ENCODE assay signal across 21 mouse cellular contexts in the genomic region with DNA sequence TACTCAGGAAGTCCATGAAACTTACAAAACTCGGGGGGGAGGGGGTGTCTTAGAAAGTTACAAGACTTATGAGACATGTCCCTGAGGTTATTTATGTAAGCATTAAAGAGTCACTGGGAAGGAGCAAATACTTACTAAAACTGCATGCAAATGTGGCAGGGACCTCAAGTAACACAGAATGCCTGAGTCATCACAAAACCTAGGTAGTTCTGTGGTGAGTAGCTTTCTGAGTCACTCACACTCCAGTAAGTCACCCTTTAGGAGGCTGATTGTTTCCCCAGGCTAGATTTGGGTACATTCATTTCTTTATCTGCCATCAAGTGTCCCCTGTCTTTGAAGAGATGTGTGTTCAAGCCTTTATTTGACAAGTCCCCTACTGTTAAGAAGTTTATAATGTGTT.
A peak's percentile ranks its signal among the peaks of the same experiment; 100 is the strongest.
DNase-seq lines count a peak whose midpoint lies in the region; ATAC-seq and TF ChIP-seq lines count a peak whose summit lies in the region.
"Had no signal": no experiment of that assay in that cellular context is flagged by ENCODE, and none has a peak within 500 bp of the region (broad histone marks: within the 10 kb centered on the region; RNA-seq: fewer than 3 reads in every experiment).

No protein-coding gene starts in this region.

- WGBS in forebrain, embryonic 15.5 days, result 53% methylated on average over 1 of the region's 1 CpGs
- 42% methylated on average over 1 of the region's 1 CpGs for WGBS in heart, embryonic 12.5 days
- 51% methylated on average over 1 of the region's 1 CpGs for WGBS in cerebellum, adult 2 months

- H3K4me2 ChIP-seq in forebrain, embryonic 15.5 days (replicated peaks), result no peak overlapping the region
- H3K4me2 ChIP-seq in heart, embryonic 12.5 days, result no peak overlapping the region
- H3K4me2 ChIP-seq: embryonic facial prominence, embryonic 12.5 days; forebrain, embryonic 13.5 days had no signal

- H3K4me3 ChIP-seq in C2C12 (ENCODE audit: insufficient read depth, poor library complexity, severe bottlenecking) (no peak overlapping the region), ES-E14 (ENCODE audit: insufficient read depth in 1 of 2, low read depth in 1 of 2, low read length in 2 of 2, poor library complexity in 1 of 2, severe bottlenecking in 1 of 2) (no peak overlapping the region)
- H3K4me3 ChIP-seq in forebrain, embryonic 15.5 days, result no peak overlapping the region
- no peak overlapping the region for H3K4me3 ChIP-seq in heart, embryonic 12.5 days
- no peak overlapping the region for H3K4me3 ChIP-seq in cerebellum, adult 2 months (replicated peaks; ENCODE audit: insufficient read depth, low read depth, low read length)
- H3K4me3 ChIP-seq: embryonic facial prominence, embryonic 10.5 days; embryonic facial prominence, embryonic 12.5 days; forebrain, embryonic 13.5 days had no signal

- H3K4me1 ChIP-seq in ES-E14 (ENCODE audit: control insufficient read depth in 2 of 2, insufficient read depth in 2 of 2, low read length in 2 of 2, poor library complexity in 1 of 2), result no peaks in the 10 kb centered on the region
- no peaks in the 10 kb centered on the region for H3K4me1 ChIP-seq in forebrain, embryonic 15.5 days
- H3K4me1 ChIP-seq in heart, embryonic 12.5 days (replicated peaks), result no peaks in the 10 kb centered on the region
- no peaks in the 10 kb centered on the region for H3K4me1 ChIP-seq in cerebellum, adult 2 months (ENCODE audit: control insufficient read depth, insufficient read depth, low read length)
- H3K4me1 ChIP-seq: embryonic facial prominence, embryonic 10.5 days; embryonic facial prominence, embryonic 12.5 days; forebrain, embryonic 13.5 days had no signal

- H3ac ChIP-seq in C2C12 (ENCODE audit: control insufficient read depth, insufficient read length, low read depth), result no peak overlapping the region

- no peak for TF ChIP-seq CTCF in C2C12 (IDR thresholded peaks at IDR 0.05; ENCODE audit: control insufficient read depth, insufficient read depth, insufficient read length)
- TF ChIP-seq CTCF in cerebellum, adult 2 months (IDR thresholded peaks at IDR 0.05; ENCODE audit: borderline replicate concordance, insufficient read depth, low read depth, low read length), result no peak

- ATAC-seq in forebrain, embryonic 15.5 days (replicated peaks), result no peak
- no peak for ATAC-seq in heart, embryonic 12.5 days (ENCODE audit: insufficient number of reproducible peaks, low FRiP score)
- ATAC-seq: activated CD4-positive, CD25-positive, alpha-beta regulatory T cell, adult 4 months; forebrain, embryonic 13.5 days; forebrain, embryonic 16.5 days; Patski had no signal

- no peak for TF ChIP-seq POLR2A in cerebellum, adult 2 months (IDR thresholded peaks at IDR 0.05; ENCODE audit: borderline replicate concordance, insufficient read depth, low read length)

- H3K36me3 ChIP-seq in C2C12 (ENCODE audit: control insufficient read depth, insufficient read depth) (no peaks in the 10 kb centered on the region), ES-E14 (ENCODE audit: control insufficient read depth, insufficient read depth, low read length, poor library complexity, severe bottlenecking) (no peaks in the 10 kb centered on the region)
- H3K36me3 ChIP-seq in forebrain, embryonic 15.5 days, result no peaks in the 10 kb centered on the region
- no peaks in the 10 kb centered on the region for H3K36me3 ChIP-seq in heart, embryonic 12.5 days
- H3K36me3 ChIP-seq: embryonic facial prominence, embryonic 10.5 days; embryonic facial prominence, embryonic 12.5 days had no signal

- H3K9me3 ChIP-seq in ES-E14 (ENCODE audit: control insufficient read depth, insufficient read depth, low read depth, low read length), result no peaks in the 10 kb centered on the region
- no peaks in the 10 kb centered on the region for H3K9me3 ChIP-seq in forebrain, embryonic 15.5 days
- H3K9me3 ChIP-seq in heart, embryonic 12.5 days (replicated peaks), result no peaks in the 10 kb centered on the region
- H3K9me3 ChIP-seq: embryonic facial prominence, embryonic 10.5 days; embryonic facial prominence, embryonic 12.5 days; forebrain, embryonic 13.5 days had no signal

- peak; percentile 64 for DNase-seq in 3T3-L1 (ENCODE audit: low read depth, low spot score)
- peak; percentile 0 for DNase-seq in ES-E14 (ENCODE audit: low read depth, low spot score)
- no peak for DNase-seq in cerebellum, adult 2 months
- DNase-seq: adrenal gland, adult 2 months; adrenal gland, postnatal 10 days; adrenal gland, postnatal 25 days; B cell, adult 2 months; cerebellum, adult 11 months; cerebellum, adult 18-20 months; cerebellum, adult 9-10 months; cerebellum, postnatal 10 days; cerebellum, postnatal 25 days had no signal

- in situ Hi-C loops in ES-E14 (cut with MboI; ENCODE audit: low sequenced_read_pairs in 2 of 2, unreplicated experiment in 2 of 2), result no loop called here

- H3K79me2 ChIP-seq in C2C12 (ENCODE audit: control insufficient read depth, insufficient read depth), result no peaks in the 10 kb centered on the region

- H3K79me3 ChIP-seq in C2C12 (ENCODE audit: low read depth), result no peaks in the 10 kb centered on the region

- H3K27me3 ChIP-seq in C2C12 (ENCODE audit: control insufficient read depth, insufficient read depth, insufficient read length), result no peaks in the 10 kb centered on the region
- H3K27me3 ChIP-seq in forebrain, embryonic 15.5 days, result no peaks in the 10 kb centered on the region
- no peaks in the 10 kb centered on the region for H3K27me3 ChIP-seq in heart, embryonic 12.5 days (replicated peaks)
- no peaks in the 10 kb centered on the region for H3K27me3 ChIP-seq in cerebellum, adult 2 months (ENCODE audit: control insufficient read depth, insufficient read depth, low read length)
- H3K27me3 ChIP-seq: embryonic facial prominence, embryonic 12.5 days; forebrain, embryonic 13.5 days; Patski had no signal

- no peak overlapping the region for H3K27ac ChIP-seq in ES-E14 (ENCODE audit: insufficient read depth, low read depth, low read length, poor library complexity, severe bottlenecking)
- H3K27ac ChIP-seq in forebrain, embryonic 15.5 days (replicated peaks), result no peak overlapping the region
- no peak overlapping the region for H3K27ac ChIP-seq in heart, embryonic 12.5 days (ENCODE audit: poor library complexity, severe bottlenecking)
- H3K27ac ChIP-seq in cerebellum, adult 2 months (ENCODE audit: insufficient read depth, low read length), result no peak overlapping the region
- H3K27ac ChIP-seq: embryonic facial prominence, embryonic 10.5 days; embryonic facial prominence, embryonic 12.5 days; forebrain, embryonic 13.5 days had no signal

- no peak overlapping the region for H3K9ac ChIP-seq in ES-E14 (ENCODE audit: insufficient read depth, low read depth, low read length, poor library complexity, severe bottlenecking)
- no peak overlapping the region for H3K9ac ChIP-seq in forebrain, embryonic 15.5 days (replicated peaks)
- no peak overlapping the region for H3K9ac ChIP-seq in heart, embryonic 12.5 days
- H3K9ac ChIP-seq: embryonic facial prominence, embryonic 12.5 days; forebrain, embryonic 13.5 days had no signal

TF ChIP-seq in C2C12, 6 proteins besides CTCF, POLR2A, EP300 and RAD21:
- TF ChIP-seq MYOD1 (IDR thresholded peaks at IDR 0.05; ENCODE audit: control insufficient read depth, insufficient read length, low read depth), result no peak
- TF ChIP-seq FOSL1 (IDR thresholded peaks at IDR 0.05; ENCODE audit: insufficient read depth, low read length, poor library complexity, severe bottlenecking), result peak; percentile 7

TF ChIP-seq in ES-E14, 5 proteins besides CTCF, POLR2A, EP300 and RAD21:
- TF ChIP-seq CHD2 (IDR thresholded peaks at IDR 0.05; ENCODE audit: low read depth, low read length) (no peak), MAFK (IDR thresholded peaks at IDR 0.05; ENCODE audit: insufficient read depth, low read depth, low read length) (no peak), ZNF384 (IDR thresholded peaks at IDR 0.05; ENCODE audit: low read depth, low read length) (no peak), HCFC1 (IDR thresholded peaks at IDR 0.05; ENCODE audit: borderline replicate concordance, insufficient read depth, low read length) (no peak), ZC3H11A (IDR thresholded peaks at IDR 0.05; ENCODE audit: borderline replicate concordance, low read depth, low read length) (no peak)

Comparison
In these comparisons a context has a peak if more than half of its experiments do, and no peak if none do; other contexts are left out.
1. DNase-seq: peak in 3T3-L1 (single experiment) and ES-E14 (single experiment); none in cerebellum, adult 2 months (0 of 2).